Mouse (Mus musculus) ES-E14 (cell line): ENCODE data around the gene Zdhhc17.

ENCODE experiments used
- CHD2 ChIP-seq: IDR thresholded peaks from 2 replicates; pipeline ENCODE4 v1.6.1; 2014; ENCODE audit warnings: mild to moderate bottlenecking, low read depth, low read length, inconsistent platforms
- HCFC1 ChIP-seq: IDR thresholded peaks from 2 replicates; pipeline ENCODE4 v1.6.1; 2012; ENCODE audit warnings: low read length, inconsistent platforms, borderline replicate concordance; ENCODE audit not compliant: insufficient read depth
- MAFK ChIP-seq: IDR thresholded peaks from 2 replicates; pipeline ENCODE4 v1.6.1; 2014; ENCODE audit warnings: mild to moderate bottlenecking, low read depth, low read length, inconsistent platforms; ENCODE audit not compliant: insufficient read depth
- ZC3H11A ChIP-seq: IDR thresholded peaks from 2 replicates; pipeline ENCODE4 v1.6.1; 2012; ENCODE audit warnings: low read depth, mild to moderate bottlenecking, inconsistent platforms, low read length, borderline replicate concordance
- ZNF384 ChIP-seq: IDR thresholded peaks from 2 replicates; pipeline ENCODE4 v1.6.1; 2012; ENCODE audit warnings: low read depth, low read length, inconsistent platforms

DNA sequence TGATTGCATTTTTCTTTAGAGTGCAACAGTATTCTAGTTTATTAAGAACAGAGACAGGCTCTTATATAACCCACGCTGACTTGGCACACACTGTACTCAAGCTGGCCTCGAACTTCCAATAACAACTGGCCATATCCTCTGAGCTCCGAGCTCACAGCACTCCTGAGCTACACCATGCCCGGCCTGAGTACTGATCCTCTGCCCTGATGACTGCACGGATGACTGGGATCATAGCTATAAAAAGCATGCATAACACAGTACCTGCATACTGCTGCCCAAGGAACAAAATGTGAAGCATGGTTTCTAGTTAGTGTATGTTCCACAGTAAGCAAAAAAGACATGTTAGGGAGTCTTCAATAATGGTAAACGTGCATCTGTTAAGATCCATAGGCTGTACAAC lies 12.8 kb downstream of the Zdhhc17 start:
- TF ChIP-seq CHD2 (no peak), MAFK (no peak), ZNF384 (no peak), HCFC1 (no peak), ZC3H11A (no peak)
